Mouse (Mus musculus) 416B (cell line): ENCODE results near the gene Mical2.

Source experiments
- DNase-seq: peaks from one replicate; pipeline ENCODE4 v3.0.0; 2011; ENCODE audit warnings: low read depth

Mical2 gene

GRCm38 (mm10) chr7:112209621-112210020 lies 16.0 kb upstream of the Mical2 start:
- no peak for DNase-seq

GRCm38 (mm10) chr7:112212921-112213721 lies 12.5 kb upstream of the Mical2 start:
- DNase-seq: peak; percentile 9

GRCm38 (mm10) chr7:112215871-112216270 lies 9.8 kb upstream of the Mical2 start:
- DNase-seq: no peak

GRCm38 (mm10) chr7:112216720-112217119 lies 8.9 kb upstream of the Mical2 start:
- DNase-seq: no peak

GRCm38 (mm10) chr7:112217208-112217607 lies 8.4 kb upstream of the Mical2 start:
- peak; percentile 64 for DNase-seq

- no peak for DNase-seq
Observed at GRCm38 (mm10) chr7:112222733-112223524, 2.7 kb upstream of the Mical2 start.

- DNase-seq: no peak
Observed at GRCm38 (mm10) chr7:112224854-112225253, 802 bp upstream of the Mical2 start.

GRCm38 (mm10) chr7:112226446-112227265 lies 1.0 kb downstream of the Mical2 start:
- DNase-seq: no peak

- no peak for DNase-seq
Observed at GRCm38 (mm10) chr7:112227266-112227562, 1.6 kb downstream of the Mical2 start.

- no peak for DNase-seq
Observed at GRCm38 (mm10) chr7:112228827-112229498, 3.3 kb downstream of the Mical2 start.

GRCm38 (mm10) chr7:112231731-112232130 lies 6.1 kb downstream of the Mical2 start:
- no peak for DNase-seq

GRCm38 (mm10) chr7:112233345-112234005 lies 7.8 kb downstream of the Mical2 start:
- no peak for DNase-seq

GRCm38 (mm10) chr7:112234410-112234809 lies 8.8 kb downstream of the Mical2 start:
- no peak for DNase-seq

- DNase-seq: no peak
Observed at GRCm38 (mm10) chr7:112235493-112235892, 9.8 kb downstream of the Mical2 start.

- no peak for DNase-seq
Observed at GRCm38 (mm10) chr7:112237211-112237610, 11.6 kb downstream of the Mical2 start.

- DNase-seq: peak; percentile 13
Observed at GRCm38 (mm10) chr7:112237868-112238267, 12.2 kb downstream of the Mical2 start.

GRCm38 (mm10) chr7:112238768-112239728 lies 13.4 kb downstream of the Mical2 start:
- no peak for DNase-seq

- peak; percentile 8 for DNase-seq
Observed at GRCm38 (mm10) chr7:112240748-112241147, 15.1 kb downstream of the Mical2 start.

GRCm38 (mm10) chr7:112241211-112241944 lies 15.7 kb downstream of the Mical2 start:
- DNase-seq: no peak

- DNase-seq: no peak
Observed at GRCm38 (mm10) chr7:112241945-112242329, 16.3 kb downstream of the Mical2 start.
